Mouse (Mus musculus) gastrocnemius, postnatal 4 days (tissue): ENCODE data around the gene 1600014C23Rik. TPM values are rescaled to one million over a fixed set of nuclear protein-coding genes. Genes with fewer than 3 reads are reported as not detected.

Source experiments
- DNase-seq, 2 experiments: peaks; one replicate each; pipeline ENCODE4 v3.0.0; 2021 to 2022; ENCODE audit warnings: low spot score in 2 of 2, mixed read lengths in 2 of 2
- total RNA-seq, 2 experiments: library from RNA; stranded (reverse); gene quantifications; 2 replicates each; pipeline ENCODE4 v1.2.3; 2021

Gene 1600014C23Rik
- total RNA-seq, 2 experiments from 2014 or later: not detected

GRCm38 (mm10) chr17:45752678-45753077 is 19.0 kb upstream of the 1600014C23Rik start:
- no peak for DNase-seq

- no peak for DNase-seq
Measured at GRCm38 (mm10) chr17:45752053-45752452, 18.4 kb upstream of the 1600014C23Rik start.

- no peak for DNase-seq
Measured at GRCm38 (mm10) chr17:45751359-45751758, 17.7 kb upstream of the 1600014C23Rik start.

DNA sequence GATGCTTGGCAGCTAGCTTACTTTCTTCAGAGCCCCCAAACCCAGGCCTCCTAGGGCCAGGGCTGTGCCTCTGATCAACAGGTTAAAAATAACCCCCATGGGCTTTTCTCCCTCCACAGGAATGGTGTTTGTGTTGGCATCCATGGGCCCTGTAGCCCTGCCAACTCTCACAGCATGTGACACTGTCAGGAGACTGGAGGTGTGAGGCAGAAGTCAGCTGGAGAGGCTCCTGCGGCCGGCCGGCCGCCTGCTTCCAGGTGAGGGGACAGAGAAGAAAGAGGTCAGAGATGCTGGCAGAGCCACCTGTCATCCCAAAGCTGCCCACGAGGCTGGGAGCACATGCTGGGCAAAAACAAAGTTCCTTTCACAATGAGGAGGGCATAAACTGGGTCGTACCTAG is 15.5 kb upstream of the 1600014C23Rik start:
- DNase-seq: no peak

GRCm38 (mm10) chr17:45747858-45748785 is 14.5 kb upstream of the 1600014C23Rik start:
- no peak for DNase-seq

DNA sequence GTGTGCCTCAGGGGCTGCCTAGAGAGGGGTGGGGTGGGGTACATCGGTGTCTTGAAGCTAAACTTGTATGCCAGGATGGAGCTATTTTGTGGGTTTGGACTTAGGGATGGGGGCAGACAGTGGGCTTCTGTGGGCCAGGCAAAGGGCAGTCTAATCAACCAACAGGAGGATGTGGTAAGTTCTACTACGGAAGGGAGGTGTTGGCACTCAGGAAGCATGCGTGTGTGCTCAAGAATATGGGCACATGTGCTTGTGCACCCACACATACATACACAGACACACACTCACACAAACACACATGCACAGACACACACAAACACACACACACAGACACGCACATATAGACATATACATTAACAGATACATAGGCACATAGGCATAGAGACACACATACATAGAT is 13.6 kb upstream of the 1600014C23Rik start:
- DNase-seq: no peak

GRCm38 (mm10) chr17:45746755-45747154 is 13.1 kb upstream of the 1600014C23Rik start:
- DNase-seq: no peak

- DNase-seq: no peak
Measured at GRCm38 (mm10) chr17:45745629-45746028, 12.0 kb upstream of the 1600014C23Rik start.

GRCm38 (mm10) chr17:45742371-45743147 is 8.9 kb upstream of the 1600014C23Rik start:
- no peak for DNase-seq

- no peak for DNase-seq
Measured at GRCm38 (mm10) chr17:45737078-45737601, 3.5 kb upstream of the 1600014C23Rik start.

GRCm38 (mm10) chr17:45736311-45737077 is 2.9 kb upstream of the 1600014C23Rik start:
- peak; percentile 80 to 86 for DNase-seq

- peak; percentile 81 to 86 for DNase-seq
Measured at GRCm38 (mm10) chr17:45735382-45736310, 2.0 kb upstream of the 1600014C23Rik start.

- DNase-seq: no peak
Measured at GRCm38 (mm10) chr17:45734881-45735280, 1.2 kb upstream of the 1600014C23Rik start.

- DNase-seq: no peak
Measured at GRCm38 (mm10) chr17:45734333-45734732, 689 bp upstream of the 1600014C23Rik start.

GRCm38 (mm10) chr17:45733038-45733734 is 458 bp downstream of the 1600014C23Rik start:
- no peak for DNase-seq

DNA sequence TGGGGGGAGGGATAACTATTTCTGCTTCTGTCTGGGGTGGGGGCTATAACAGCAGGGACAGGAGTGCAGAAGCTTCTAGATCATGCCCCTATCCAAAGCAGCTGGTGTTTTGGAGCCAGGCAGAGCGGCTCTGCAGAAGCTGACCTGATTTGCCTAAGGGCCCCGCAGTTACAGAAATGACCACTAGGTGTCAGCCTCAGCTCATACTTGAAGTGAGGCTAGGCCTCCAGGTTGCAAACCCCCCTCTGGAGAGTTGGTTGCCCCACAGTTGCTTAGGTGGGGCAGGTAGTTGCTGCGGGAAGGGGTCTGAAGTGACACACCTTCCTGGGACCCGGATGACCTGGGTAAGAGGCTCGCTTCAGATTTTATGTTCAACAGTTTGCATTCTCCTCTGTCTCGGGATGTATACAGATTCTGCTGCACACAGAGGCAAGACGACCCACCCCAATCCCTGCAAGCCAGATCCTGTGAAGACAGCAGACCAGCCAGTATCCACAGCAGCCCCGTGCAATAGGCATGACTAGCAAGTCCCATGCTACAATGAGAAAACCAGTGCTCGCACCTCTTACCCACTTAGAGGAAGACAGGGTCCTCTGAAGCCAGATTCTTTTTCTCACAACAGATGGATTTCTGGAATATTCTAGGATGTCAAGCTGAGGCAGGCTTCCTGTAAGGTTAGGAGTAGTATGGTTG is 2.3 kb downstream of the 1600014C23Rik start:
- peak; percentile 75 to 84 for DNase-seq

DNA sequence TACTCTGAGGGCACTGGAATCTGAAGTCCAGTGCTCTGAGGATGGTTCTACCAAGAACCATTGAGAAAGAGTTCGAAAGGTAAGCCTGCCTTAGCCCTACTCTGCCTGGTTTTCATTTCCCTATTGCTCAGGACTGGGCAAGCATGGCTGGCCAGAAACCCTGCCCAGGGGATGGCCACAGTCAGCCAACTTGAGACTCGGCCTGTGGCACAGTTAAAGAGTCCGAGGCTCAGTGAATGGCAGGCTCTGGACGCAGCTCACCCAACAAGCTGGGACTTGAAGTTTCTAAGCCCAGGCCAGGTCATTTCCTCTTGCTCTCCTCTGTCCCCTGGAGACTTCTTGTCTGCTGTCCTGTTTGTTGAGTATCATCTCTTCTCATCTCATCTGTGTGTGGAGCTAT is 2.9 kb downstream of the 1600014C23Rik start:
- DNase-seq: no peak

GRCm38 (mm10) chr17:45729387-45729786 is 4.3 kb downstream of the 1600014C23Rik start:
- no peak for DNase-seq
